Mouse (Mus musculus) heart, postnatal 10 days (tissue): ENCODE data around the gene Haspin. TPM values are rescaled to one million over a fixed set of nuclear protein-coding genes. Genes with fewer than 3 reads are reported as not detected.

ENCODE experiments used
- DNase-seq, 2 experiments: peaks; one replicate each; pipeline ENCODE4 v3.0.0; 2021
- intact Hi-C: fragments of 180-260 bp; cut with DNase I; formaldehyde crosslinking; loops from one replicate; pipeline ENCODE4 v1.15.1; 2025
- total RNA-seq, 2 experiments: library from RNA; stranded (reverse); gene quantifications; 2 replicates each; pipeline ENCODE4 v1.2.3; 2021

The Haspin gene
- total RNA-seq, 2 experiments from 2014 or later, result 2.4 TPM

DNA sequence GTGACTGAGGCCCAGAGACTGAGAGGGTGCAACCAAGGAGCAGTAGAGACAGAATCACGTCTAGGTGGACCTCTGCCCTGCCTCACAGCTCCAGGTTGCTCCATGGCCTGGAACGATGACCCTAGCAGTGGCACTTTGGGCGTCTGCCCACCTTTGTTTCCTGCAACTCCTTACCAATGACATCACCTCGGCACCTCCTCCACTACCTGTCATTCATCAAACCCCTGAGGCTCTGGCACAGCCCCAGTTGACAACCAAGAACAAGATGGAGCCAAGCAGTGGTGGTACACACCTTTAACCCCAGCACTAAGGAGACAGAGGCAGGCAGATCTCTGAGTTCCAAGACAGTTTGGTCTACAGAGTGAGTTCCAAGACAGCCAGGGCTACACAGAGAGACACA lies 46.0 kb downstream of the Haspin start:
- intact Hi-C loops, result no loop called here
- no peak for DNase-seq

GRCm38 (mm10) chr11:73090826-73091225 lies 47.3 kb downstream of the Haspin start:
- intact Hi-C loops, result no loop called here
- no peak for DNase-seq

DNA sequence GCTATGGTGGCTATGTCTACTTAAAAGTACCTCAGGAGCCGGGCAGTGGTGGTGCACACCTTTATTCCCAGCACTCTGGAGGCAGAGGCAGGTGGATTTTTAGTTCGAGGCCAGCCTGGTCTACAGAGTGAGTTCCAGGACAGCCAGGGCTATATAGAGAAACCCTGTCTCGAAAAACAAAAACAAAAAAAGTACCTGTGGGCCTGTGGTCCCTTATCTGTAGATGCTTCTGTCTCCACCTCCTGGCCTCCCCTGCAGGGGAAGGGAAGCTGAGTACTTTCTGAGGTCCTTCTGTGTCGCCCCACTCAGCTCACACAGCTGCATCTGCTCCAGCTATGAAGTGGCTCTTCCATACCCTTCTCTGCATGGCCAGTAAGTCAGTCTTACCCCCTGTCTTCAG lies 47.8 kb downstream of the Haspin start, which contains the start of gene Itgae:
Itgae (plus strand) TSS at position 301 of the 400 bp plus-strand sequence.
- intact Hi-C loops, result no loop called here

GRCm38 (mm10) chr11:73087700-73088480 lies 50.2 kb downstream of the Haspin start:
- intact Hi-C loops, result no loop called here
- DNase-seq, result no peak

More for the DNA sequence above, 47.8 kb downstream of the Haspin start, which contains the start of gene Itgae:
- DNase-seq, result no peak

Other genes starting within 250 kb of the Haspin start
- 10 to 100 TPM; 17.1 to 19.0 TPM for gene Atp2a3, start 177.1 kb downstream of the Haspin start, total RNA-seq
- gene P2rx1, start 139.2 kb downstream of the Haspin start, total RNA-seq, result under 1 TPM; 0.72 to 0.98 TPM
- 1 to 10 TPM; 1.1 to 2.0 TPM for gene Camkk1, start 119.3 kb downstream of the Haspin start, total RNA-seq
- 1 to 10 TPM; 9.0 TPM for gene Ncbp3, start 90.5 kb downstream of the Haspin start, total RNA-seq
- gene Itgae, start 47.7 kb downstream of the Haspin start, total RNA-seq, result under 1 TPM in 1 of 2 experiments, not detected in 1; 0.07 TPM
- 1 to 10 TPM; 7.4 to 8.1 TPM for gene P2rx5, start 22.1 kb upstream of the Haspin start, total RNA-seq
- gene Emc6, start 38.7 kb upstream of the Haspin start, total RNA-seq, result 10 to 100 TPM; 71.4 to 82.7 TPM
- 100 to 1,000 TPM in 1 of 2 experiments, 10 to 100 TPM in 1; 89.1 to 105 TPM for gene Tax1bp3, start 38.8 kb upstream of the Haspin start, total RNA-seq
- gene Ctns, start 60.7 kb upstream of the Haspin start, total RNA-seq, result 10 to 100 TPM; 11.7 to 13.9 TPM
- 1 to 10 TPM; 1.5 to 2.0 TPM for gene Shpk, start 61.2 kb upstream of the Haspin start, total RNA-seq
- not detected for gene Trpv1, start 96.0 kb upstream of the Haspin start, total RNA-seq
- gene Trpv3, start 129.1 kb upstream of the Haspin start, total RNA-seq, result under 1 TPM; 0.05 to 0.20 TPM
- 1 to 10 TPM in 1 of 2 experiments, under 1 TPM in 1; 0.72 to 3.3 TPM for gene Aspa, start 191.3 kb upstream of the Haspin start, total RNA-seq
- gene Gm49340, start 191.4 kb upstream of the Haspin start, total RNA-seq, result not detected
- not detected for gene Spata22, start 191.4 kb upstream of the Haspin start, total RNA-seq
- not detected for gene Olfr20, start 212.5 kb upstream of the Haspin start, total RNA-seq
- gene Olfr376, start 233.0 kb upstream of the Haspin start, total RNA-seq, result not detected